Mouse (Mus musculus) 3134 (cell line): ENCODE measurements around the gene Hdac10.
A peak's percentile ranks its signal among the peaks of the same experiment; 100 is the strongest.

Experiments
- DNase-seq: peaks from one replicate; pipeline ENCODE4 v3.0.0-alpha.2; 2011; ENCODE audit warnings: low spot score; ENCODE audit not compliant: insufficient read length; ENCODE audit errors: extremely low read depth

Hdac10 gene

DNA sequence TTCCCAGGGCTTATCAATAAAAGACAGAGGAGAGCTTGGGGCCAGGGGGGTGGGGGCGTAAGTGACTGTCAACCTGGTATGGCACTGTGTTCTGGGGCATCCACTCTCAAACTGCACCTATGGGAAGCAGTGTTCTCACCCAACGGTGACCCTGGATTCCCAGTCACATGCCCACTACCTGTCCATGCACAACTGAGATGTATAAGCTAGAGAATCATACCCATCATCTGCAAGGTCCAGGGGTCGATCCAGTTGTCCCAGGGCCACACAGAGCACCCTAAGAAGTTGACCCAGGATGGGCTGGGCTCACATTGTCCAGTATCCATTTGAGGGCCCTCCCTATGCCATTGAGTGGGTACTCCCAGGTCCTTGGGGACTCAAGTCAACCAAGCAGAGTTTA is 4.2 kb downstream of the Hdac10 start:
- DNase-seq = no peak

DNA sequence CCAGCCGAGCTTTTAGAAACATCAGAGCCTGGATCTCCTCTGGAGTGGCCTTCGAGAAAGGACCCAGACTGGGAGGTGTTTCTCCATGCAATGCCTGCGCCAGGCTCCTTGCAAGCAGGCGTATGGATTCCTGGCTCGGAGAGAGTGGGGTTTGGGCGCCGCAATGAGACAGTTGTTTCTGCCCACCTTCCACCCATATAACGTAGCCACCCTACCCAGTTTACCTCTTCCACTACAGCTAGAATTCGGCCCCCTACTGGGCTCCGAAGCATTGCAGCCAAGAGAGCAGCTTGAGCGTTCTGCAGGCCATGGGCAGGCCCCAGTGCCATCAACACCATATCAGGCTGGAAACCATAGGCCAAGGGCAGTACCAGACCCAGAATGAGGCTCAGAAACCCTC is 4.9 kb downstream of the Hdac10 start:
- no peak for DNase-seq

- peak; percentile 87 for DNase-seq
Observed at GRCm38 (mm10) chr15:89122649-89123366, 5.7 kb downstream of the Hdac10 start, which contains the start of gene Tubgcp6. TSS of gene Tubgcp6 (minus strand) at chr15:89123112.

- no peak for DNase-seq
Observed at GRCm38 (mm10) chr15:89118007-89118406, 10.5 kb downstream of the Hdac10 start.

DNA sequence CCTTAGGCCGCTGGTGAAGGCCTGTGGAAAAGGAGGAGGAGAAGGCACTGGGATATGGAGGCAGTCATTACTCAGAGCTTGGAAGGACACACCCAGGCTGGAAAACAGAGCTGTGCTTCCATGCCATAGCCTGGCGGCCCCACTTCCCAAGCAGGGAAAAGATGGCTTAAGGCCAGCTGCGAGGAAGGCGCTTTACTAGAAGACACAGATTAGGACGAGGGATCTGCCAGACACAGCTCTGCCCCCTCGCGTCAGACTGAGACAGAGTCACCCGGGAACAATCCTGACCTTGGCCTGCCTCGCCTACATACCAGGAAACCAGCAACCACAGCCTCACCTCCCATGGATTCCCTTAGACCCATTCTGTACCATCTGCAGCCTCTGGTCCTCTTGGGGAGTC is 18.4 kb downstream of the Hdac10 start:
- DNase-seq = peak; percentile 31

GRCm38 (mm10) chr15:89106976-89107375 is 21.5 kb downstream of the Hdac10 start:
- DNase-seq = peak; percentile 61

- DNase-seq = no peak
Observed at GRCm38 (mm10) chr15:89106073-89106472, 22.4 kb downstream of the Hdac10 start.

DNA sequence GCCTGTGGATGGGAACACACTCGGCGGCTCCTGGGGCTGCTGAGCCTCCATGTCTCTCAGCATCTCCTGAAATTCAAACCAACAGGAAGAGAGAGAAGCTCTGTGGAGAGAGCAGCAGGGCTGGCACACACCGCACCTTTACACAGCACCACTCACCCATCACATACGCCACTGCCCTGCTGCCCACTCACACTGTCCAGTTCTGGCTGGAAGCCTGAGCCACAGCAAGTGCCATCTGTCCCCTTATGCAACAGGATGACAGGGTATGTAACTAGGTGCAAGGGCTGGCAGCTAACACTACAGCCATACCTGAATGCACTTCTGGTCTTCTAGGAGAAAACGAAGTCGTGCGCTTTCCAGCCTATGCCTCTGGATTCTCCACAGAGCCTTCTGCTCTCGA is 24.1 kb downstream of the Hdac10 start:
- DNase-seq = no peak

- no peak for DNase-seq
Observed at GRCm38 (mm10) chr15:89103921-89104320, 24.6 kb downstream of the Hdac10 start.

DNA sequence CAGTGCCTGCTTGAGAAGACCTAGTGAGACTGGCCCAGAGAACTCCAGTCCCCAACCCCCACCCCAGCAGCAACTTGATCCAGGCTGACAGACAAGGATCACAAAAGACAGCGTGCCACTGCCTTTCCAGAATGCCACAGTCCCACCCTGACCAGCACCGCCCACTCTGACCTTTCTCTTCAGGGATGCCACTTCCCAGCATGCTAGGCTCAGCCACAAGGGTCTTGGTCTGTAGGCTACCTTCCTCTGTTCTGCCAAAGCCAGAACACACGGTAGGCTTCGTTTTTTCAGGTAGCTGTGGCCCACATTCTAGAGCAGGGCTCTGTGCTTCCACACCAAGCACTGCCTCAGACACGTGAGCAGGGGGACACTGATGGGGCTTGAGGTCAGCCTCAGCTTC is 25.9 kb downstream of the Hdac10 start:
- DNase-seq = no peak

DNA sequence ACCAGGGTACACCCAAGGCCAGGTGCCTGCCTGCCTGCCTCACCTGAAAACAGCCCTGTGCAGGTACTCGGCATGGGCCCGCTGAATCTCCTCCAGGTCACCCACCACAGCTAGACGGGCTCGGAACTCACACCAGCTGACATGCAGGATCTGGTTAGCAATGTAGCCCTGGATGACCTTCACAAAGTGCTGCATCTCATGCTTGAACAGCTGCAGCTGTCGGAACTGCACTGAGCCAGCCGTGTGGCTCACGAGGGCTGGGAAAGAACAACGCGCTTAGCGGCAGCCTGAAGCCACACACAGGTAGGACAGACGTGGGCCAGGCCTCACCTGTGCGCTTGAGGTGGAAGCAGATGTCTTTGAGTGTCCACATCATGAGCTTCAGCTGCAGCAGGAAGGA is 27.7 kb downstream of the Hdac10 start:
- peak; percentile 25 for DNase-seq

DNA sequence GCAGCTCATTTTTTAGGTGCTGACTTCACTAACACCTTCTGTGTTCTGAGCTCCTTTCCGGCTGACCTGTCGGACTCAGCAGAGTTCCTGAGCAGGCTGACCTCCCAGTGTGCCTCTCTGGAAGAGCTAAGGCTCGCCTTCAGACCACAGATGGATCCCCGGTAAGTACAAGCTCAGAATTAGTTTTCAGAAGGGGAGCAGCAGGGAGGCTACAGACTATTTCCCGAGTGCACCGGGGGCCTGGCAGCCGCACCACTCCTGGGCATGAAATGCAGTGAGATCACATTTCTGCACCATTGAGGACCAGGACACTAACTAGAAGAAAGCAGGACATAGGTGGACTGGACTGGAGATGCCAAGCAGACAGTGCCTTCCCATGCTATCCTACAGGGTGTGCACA is 29.9 kb downstream of the Hdac10 start:
- no peak for DNase-seq

GRCm38 (mm10) chr15:89097450-89097849 is 31.1 kb downstream of the Hdac10 start:
- DNase-seq = no peak

GRCm38 (mm10) chr15:89092181-89092580 is 36.3 kb downstream of the Hdac10 start:
- DNase-seq = no peak

DNA sequence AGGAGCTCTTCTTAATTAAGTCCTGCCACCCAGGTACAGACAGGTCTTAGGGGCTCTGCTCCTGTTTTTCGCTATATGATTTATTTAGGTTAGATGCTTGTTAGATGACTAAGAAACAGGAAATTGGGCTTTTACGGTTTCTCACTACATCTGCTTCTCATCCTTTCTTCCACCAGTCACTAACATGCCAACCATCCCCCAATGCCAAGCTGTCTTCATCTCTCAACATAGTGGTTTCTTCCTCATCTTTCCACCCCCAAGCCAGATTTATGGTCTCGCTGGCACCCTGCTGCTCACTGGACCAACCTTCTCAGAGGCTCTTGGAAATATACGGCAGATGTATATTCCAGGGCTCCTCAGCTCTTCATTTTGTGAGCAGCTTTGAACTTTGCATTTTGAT is 37.8 kb downstream of the Hdac10 start:
- no peak for DNase-seq

DNA sequence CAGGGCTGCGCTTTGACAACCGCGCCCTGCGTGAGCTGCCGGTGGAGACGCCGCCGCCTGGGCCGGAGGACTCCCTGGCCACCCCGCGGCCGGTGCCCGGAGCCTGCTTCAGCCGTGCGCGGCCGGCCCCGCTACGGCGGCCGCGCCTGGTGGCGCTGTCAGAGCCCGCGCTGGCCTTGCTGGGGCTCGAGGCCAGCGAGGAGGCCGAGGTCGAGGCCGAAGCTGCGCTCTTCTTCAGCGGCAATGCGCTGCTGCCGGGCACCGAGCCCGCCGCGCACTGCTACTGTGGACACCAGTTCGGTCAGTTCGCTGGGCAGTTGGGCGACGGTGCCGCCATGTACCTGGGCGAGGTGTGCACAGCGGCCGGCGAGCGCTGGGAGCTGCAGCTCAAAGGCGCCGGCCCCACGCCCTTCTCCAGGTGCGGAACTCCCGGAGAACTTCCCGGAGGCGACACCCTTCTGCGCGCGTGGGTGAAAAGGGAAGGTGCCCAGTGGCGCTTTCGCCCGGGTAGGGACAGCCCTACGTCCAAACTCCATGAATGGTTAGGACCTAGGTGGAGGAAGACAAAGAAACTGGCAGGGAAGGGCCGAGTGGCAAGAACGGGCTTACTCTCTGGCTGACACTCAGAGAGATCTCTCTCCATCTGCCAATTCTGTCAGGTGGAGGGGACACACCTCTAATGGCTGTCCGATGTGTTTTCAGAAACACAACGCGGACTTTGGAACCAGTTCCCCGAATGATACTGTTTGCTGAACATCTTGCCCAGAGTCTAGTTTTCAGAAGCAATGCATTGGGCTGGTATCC is 39.0 kb downstream of the Hdac10 start:
- no peak for DNase-seq

DNA sequence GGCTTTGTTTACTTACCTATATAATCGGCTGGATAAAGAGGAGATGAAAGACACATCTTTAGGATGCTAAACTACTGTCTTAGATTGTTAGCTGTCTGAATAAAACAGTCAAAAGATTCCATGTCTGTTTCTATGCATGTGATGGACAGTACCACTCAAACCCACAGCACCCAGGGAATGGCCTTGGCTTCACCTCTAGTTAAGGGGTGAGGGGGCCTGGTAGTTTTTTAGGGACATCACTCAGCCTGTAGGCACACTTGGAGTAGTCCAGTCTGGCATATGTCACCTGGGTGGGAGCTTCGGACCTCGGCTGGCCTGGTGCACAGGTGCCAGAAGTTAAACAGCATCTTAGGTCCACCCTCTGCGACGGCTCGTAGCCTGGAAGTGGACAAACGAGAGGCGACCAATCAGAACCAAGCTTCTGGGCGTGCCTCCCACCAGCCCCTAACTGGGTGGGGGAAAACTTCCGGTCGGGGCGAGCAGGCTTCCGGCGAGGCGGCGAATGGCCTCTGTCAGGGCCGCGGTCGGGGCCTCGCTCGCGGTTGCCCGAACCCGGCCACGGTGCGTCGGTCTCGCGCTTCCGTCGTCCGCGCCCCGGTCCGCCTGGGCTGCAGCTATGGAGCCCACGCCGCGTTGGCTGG is 39.8 kb downstream of the Hdac10 start, which contains the start of gene Selenoo:
TSS of gene Selenoo (plus strand) at position 478 of the 641 bp plus-strand sequence.
- DNase-seq = peak; percentile 86

DNA sequence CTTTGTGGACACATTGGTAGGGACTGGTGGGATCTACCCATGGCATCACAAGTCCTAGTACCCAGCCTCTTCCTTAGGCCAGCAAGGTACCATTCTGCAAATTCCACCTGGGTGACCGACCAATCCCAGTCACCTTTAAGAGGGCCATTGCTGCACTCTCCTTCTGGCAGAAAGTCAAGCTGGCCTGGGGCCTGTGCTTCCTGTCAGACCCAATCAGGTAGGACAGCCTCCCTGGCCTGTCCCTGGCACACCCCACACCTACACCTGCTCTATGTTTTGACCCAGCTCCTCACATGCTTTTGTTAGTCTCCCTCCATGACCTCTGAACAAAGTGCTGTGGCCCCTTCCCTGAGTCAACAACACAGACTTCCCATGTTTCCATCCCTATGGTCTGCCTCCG is 43.7 kb downstream of the Hdac10 start:
- DNase-seq = no peak

GRCm38 (mm10) chr15:89083906-89084305 is 44.6 kb downstream of the Hdac10 start:
- DNase-seq = no peak

DNA sequence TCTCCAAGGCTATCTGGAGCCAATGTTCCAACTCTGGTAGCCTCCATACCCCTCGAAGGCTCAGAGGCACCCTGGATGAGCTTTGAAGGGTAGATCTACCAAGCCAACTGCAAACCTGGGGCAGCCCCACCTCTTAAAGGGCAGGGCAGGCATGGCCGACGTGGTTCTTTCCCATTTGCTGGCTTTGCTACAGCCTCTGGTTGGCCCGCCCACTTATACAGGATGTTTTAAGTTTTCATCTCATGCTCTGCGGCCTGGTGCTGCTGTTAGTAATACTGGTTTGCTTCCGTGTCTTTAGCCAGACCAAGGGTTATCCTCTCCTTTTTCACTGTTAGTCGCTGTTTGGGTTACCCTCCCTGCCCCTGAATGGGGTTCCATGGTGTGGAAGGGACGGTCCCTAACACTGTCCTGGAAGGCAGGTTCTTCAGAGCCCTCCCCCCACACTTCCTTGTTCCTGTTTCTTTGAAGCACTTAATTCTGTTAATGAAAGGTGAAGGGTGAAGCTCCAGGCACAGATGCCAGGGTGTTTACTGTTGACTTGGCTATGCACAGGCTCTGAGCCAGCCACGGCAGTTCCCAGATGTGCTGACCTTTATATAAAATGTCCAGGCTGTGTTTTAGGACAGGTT is 50.2 kb downstream of the Hdac10 start:
- peak; percentile 74 for DNase-seq

GRCm38 (mm10) chr15:89076156-89076731 is 52.3 kb downstream of the Hdac10 start:
- peak; percentile 86 for DNase-seq
